Mouse (Mus musculus) intestine, embryonic 14.5 days (tissue): ENCODE measurements at regions not wholly inside any gene's neighbourhood (a gene's known extent, or its start where the extent isn't known, plus 50 kb on each side); places are given as distances from the start of the nearest gene placed in this dataset.

ENCODE experiments used
- ATAC-seq: fragments of 200-750 bp; cut with Nextera tagmentation; replicated peaks from 2 replicates; pipeline ENCODE4 v1.8.0; 2017; ENCODE audit warnings: low read depth, moderate number of reproducible peaks, moderate TSS enrichment, moderate library complexity; ENCODE audit not compliant: low FRiP score, low TSS enrichment
- DNase-seq: peaks from one replicate; pipeline ENCODE4 v3.0.0-alpha.2; 2018; ENCODE audit warnings: low spot score
- H3K27ac ChIP-seq: fragments of 300-500 bp; sonication (generic); 2 replicates; pipeline ENCODE4 v1.5.1; 2014; ENCODE audit warnings: low read depth, mild to moderate bottlenecking, control low read depth
- H3K27me3 ChIP-seq: fragments of 300-500 bp; sonication (generic); replicated peaks from 2 replicates; pipeline ENCODE4 v1.6.1; 2014; ENCODE audit warnings: low read length, control low read depth; ENCODE audit not compliant: control insufficient read depth, insufficient read depth
- H3K36me3 ChIP-seq: fragments of 300-500 bp; sonication (generic); 2 replicates; pipeline ENCODE4 v1.6.1; 2014; ENCODE audit warnings: low read length, control low read depth; ENCODE audit not compliant: control insufficient read depth, insufficient read depth
- H3K4me1 ChIP-seq: fragments of 300-500 bp; sonication (generic); replicated peaks from 2 replicates; pipeline ENCODE4 v1.6.1; 2014; ENCODE audit warnings: low read length, control low read depth, mixed read lengths; ENCODE audit not compliant: control insufficient read depth, insufficient read depth
- H3K4me2 ChIP-seq: fragments of 300-500 bp; sonication (generic); 2 replicates; pipeline ENCODE4 v1.6.1; 2014; ENCODE audit warnings: low read length
- H3K4me3 ChIP-seq: fragments of 300-500 bp; sonication (generic); 2 replicates; pipeline ENCODE4 v1.5.1; 2014; ENCODE audit warnings: low read depth, low read length, control low read depth, mixed read lengths
- H3K9ac ChIP-seq: fragments of 300-500 bp; sonication (generic); 2 replicates; pipeline ENCODE4 v1.6.1; 2014; ENCODE audit warnings: mild to moderate bottlenecking, low read length
- H3K9me3 ChIP-seq: fragments of 300-500 bp; sonication (generic); 2 replicates; pipeline ENCODE4 v1.6.1; 2016; ENCODE audit warnings: low read length, control low read depth; ENCODE audit not compliant: control insufficient read depth
- WGBS: fragments of 180-500 bp; shearing (Covaris S2); extraction: QIAGEN DNeasy Blood & Tissue Kit; methylation state at CpG from one replicate; pipeline ENCODE4 v1.1.7; 2014; 5-methylcytosine and 5-hydroxymethylcytosine counted together

DNA sequence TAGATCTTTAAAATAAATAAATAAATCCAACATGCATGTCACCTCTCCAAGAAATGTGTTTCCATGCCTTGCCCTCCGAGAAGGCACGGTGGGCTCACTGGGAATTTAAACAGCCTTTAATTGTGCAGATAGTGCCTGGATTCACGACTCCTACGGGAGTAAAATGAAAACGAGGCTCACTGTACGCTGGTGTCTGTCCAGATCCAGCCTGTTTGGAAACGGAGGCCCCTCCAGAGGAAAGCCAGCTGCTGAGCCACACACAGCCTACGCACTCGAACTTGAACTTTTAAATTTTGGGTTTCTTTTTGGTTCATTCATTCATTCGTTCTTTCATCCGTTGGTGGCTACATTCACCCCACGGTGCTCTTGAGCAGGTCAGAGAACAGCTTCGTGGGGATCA is 175.1 kb upstream of the Dyrk2 start:
- no peak overlapping the region for H3K4me3 ChIP-seq
- ATAC-seq (no peak), DNase-seq (no peak)
- no peak overlapping the region for H3K27ac ChIP-seq
- H3K9me3 ChIP-seq = no peaks in the 10 kb centered on the region
- no peaks in the 10 kb centered on the region for H3K27me3 ChIP-seq
- 54% methylated on average over 13 of the region's 13 CpGs for WGBS
- no peaks in the 10 kb centered on the region for H3K36me3 ChIP-seq
- no peaks in the 10 kb centered on the region for H3K4me1 ChIP-seq
- no peak overlapping the region for H3K9ac ChIP-seq
- H3K4me2 ChIP-seq = no peak overlapping the region

DNA sequence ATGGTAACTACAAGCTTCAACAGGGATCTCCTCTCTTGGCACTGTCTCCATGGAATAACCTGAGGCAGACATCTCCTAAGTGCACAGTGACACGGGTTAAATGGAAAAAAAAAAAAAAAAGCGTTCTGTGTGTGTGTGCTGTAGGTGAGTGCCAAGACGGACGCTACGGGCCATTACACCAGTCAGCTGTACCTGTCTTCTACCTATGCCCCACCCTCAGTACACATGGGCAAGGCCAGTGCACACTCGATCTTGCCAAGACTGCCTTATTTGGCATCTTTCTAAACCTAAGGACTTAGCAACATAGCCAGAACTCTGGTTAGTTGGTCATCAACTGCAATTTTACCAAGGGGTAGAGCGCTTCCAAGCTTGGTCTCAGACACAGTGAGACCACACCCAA is 173.1 kb upstream of the Dyrk2 start:
- ATAC-seq (no peak), DNase-seq (no peak)
- H3K9ac ChIP-seq = no peak overlapping the region
- 95% methylated on average over 7 of the region's 7 CpGs for WGBS
- no peaks in the 10 kb centered on the region for H3K36me3 ChIP-seq
- H3K9me3 ChIP-seq = no peaks in the 10 kb centered on the region
- no peaks in the 10 kb centered on the region for H3K4me1 ChIP-seq
- no peak overlapping the region for H3K4me3 ChIP-seq
- no peak overlapping the region for H3K4me2 ChIP-seq
- no peak overlapping the region for H3K27ac ChIP-seq
- H3K27me3 ChIP-seq = no peaks in the 10 kb centered on the region

DNA sequence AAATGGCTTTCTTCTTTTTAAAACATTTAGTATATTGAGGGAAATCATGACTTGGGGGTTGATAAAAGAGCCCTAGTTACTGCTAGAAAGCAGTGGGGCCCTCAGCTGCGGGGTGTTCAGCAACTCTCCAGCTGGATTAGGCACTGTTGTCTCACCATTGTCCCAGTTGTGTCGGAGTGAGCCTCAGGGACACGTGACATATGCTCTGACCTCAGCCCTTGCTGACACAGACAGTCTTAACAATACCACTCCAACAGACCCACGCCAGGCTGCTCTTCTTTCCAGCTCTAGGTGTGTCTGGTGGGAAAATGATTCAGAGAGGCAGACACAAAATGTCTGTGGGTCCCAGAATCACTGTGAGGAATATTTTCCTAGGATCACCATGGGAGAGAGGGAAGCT is 170.2 kb upstream of the Dyrk2 start:
- Histone ChIP-seq H3K36me3 (no peaks in the 10 kb centered on the region), H3K9ac (no peak overlapping the region), H3K4me2 (no peak overlapping the region), H3K4me1 (no peaks in the 10 kb centered on the region), H3K9me3 (no peaks in the 10 kb centered on the region), H3K27me3 (no peaks in the 10 kb centered on the region), H3K27ac (no peak overlapping the region), H3K4me3 (no peak overlapping the region)
- WGBS = 56% methylated on average over 4 of the region's 4 CpGs
- DNase-seq (no peak), ATAC-seq (no peak)

DNA sequence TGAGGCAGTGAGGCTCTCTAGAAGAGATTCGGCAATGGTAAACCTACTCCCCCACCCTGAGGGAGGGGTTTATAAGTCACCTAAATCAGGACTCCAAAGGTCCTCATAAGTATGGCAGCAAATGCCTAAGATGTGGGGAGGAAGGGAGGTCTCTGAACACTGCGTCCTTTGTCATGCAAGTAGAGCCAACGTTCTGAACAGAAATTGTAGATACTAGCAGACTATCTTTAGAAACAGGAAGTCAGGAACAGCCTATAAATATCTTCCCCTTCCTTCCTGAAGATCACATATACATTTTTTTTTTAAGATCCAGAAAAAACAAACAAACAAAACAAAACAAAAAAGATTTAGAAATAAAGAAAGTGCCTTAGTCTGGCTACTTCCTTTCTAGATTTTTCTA is 169.7 kb upstream of the Dyrk2 start:
- ATAC-seq (no peak), DNase-seq (no peak)
- H3K4me3 ChIP-seq = no peak overlapping the region
- H3K4me1 ChIP-seq = no peaks in the 10 kb centered on the region
- 41% methylated on average over 3 of the region's 3 CpGs for WGBS
- H3K9ac ChIP-seq = no peak overlapping the region
- no peaks in the 10 kb centered on the region for H3K27me3 ChIP-seq
- no peak overlapping the region for H3K27ac ChIP-seq
- no peaks in the 10 kb centered on the region for H3K9me3 ChIP-seq
- no peak overlapping the region for H3K4me2 ChIP-seq
- H3K36me3 ChIP-seq = no peaks in the 10 kb centered on the region

DNA sequence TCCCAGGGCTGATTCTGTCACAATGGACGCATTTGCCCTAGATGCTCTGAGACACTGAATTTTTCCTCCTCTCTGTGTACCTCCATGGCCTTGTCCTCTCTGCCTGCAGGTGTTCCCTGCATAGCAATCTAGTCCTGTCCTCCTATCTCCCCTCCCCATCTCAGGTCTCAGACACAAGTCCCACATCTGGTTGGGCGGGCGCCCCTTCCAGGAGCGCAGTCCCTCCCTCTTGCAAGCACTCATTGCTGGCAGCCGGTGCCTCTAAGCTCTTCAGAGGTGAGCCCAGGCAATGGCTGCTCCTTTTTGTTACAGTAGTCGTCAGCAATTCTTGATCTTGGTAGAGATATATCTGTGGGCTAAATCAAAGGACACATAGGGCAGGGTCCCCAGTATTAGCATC is 169.0 kb upstream of the Dyrk2 start:
- no peak for DNase-seq
- H3K4me3 ChIP-seq = no peak overlapping the region
- H3K27ac ChIP-seq = no peak overlapping the region
- no peak for ATAC-seq
- no peak overlapping the region for H3K9ac ChIP-seq
- H3K27me3 ChIP-seq = no peaks in the 10 kb centered on the region
- H3K9me3 ChIP-seq = no peaks in the 10 kb centered on the region
- 82% methylated on average over 6 of the region's 6 CpGs for WGBS
- no peak overlapping the region for H3K4me2 ChIP-seq
- H3K36me3 ChIP-seq = no peaks in the 10 kb centered on the region
- no peaks in the 10 kb centered on the region for H3K4me1 ChIP-seq

DNA sequence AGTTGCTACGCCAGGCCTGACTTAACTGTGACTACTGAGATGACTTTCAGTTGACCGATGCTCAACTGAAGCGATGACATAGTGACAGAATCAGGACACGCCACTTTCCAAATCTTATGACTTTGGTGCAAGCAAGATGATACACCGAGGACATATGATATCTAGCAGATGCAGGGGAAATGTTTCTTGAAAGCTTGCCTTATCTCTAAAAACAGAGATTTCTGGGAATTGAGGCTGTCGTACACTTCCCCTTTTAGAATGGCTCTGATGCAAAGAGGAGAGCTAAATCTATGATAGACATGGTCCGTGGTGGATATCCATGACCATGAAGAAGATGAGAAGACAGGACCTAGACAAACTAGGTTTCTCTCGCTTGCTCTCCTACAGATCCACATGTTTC is 167.8 kb upstream of the Dyrk2 start:
- no peaks in the 10 kb centered on the region for H3K9me3 ChIP-seq
- H3K9ac ChIP-seq = no peak overlapping the region
- H3K27ac ChIP-seq = no peak overlapping the region
- 91% methylated on average over 8 of the region's 8 CpGs for WGBS
- no peaks in the 10 kb centered on the region for H3K36me3 ChIP-seq
- no peak overlapping the region for H3K4me3 ChIP-seq
- DNase-seq (no peak), ATAC-seq (no peak)
- H3K27me3 ChIP-seq = no peaks in the 10 kb centered on the region
- no peak overlapping the region for H3K4me2 ChIP-seq
- no peaks in the 10 kb centered on the region for H3K4me1 ChIP-seq

DNA sequence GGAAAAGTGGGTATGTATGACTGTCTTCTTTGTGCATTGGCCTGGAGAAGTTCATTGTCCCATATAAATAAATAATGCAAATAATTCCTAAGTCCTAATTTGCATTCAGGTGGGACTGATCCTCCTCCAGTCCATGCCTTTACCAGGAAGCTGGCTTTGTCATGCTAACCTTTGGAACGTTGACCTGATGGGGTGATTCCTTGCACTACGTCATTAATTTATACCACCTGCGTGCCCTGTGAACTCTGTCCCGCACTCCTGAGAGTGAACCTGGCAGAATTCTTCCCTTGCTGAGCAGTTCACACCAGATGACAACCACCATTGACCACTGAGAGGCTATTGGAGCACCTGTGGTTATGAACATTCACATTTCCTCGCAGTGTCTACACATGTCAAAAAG is 165.9 kb upstream of the Dyrk2 start:
- no peaks in the 10 kb centered on the region for H3K9me3 ChIP-seq
- WGBS = 89% methylated on average over 5 of the region's 5 CpGs
- no peaks in the 10 kb centered on the region for H3K27me3 ChIP-seq
- H3K9ac ChIP-seq = no peak overlapping the region
- no peaks in the 10 kb centered on the region for H3K36me3 ChIP-seq
- ATAC-seq = no peak
- no peaks in the 10 kb centered on the region for H3K4me1 ChIP-seq
- no peak overlapping the region for H3K27ac ChIP-seq
- no peak for DNase-seq
- H3K4me2 ChIP-seq = no peak overlapping the region
- H3K4me3 ChIP-seq = no peak overlapping the region

DNA sequence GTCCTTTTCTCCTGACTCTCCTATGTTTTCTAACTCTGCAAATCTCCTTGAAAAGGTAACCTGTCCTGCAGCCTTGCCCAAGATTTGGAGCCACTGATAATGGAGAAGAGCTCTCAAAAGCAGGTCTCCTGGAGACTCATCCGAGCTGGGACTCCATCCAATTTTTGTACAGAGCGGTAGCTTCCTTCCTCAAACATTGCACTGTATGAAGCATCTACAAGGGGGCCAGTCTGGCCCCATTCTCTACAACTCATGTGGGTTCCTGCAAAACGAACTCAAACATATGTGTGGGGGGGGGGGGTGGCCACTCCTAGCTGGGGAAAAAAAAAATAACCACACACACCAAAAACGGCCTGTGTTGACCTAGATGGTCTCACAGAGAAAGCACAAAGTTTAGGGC is 164.4 kb upstream of the Dyrk2 start:
- ATAC-seq (no peak), DNase-seq (no peak)
- H3K27me3 ChIP-seq = no peaks in the 10 kb centered on the region
- WGBS = 70% methylated on average over 4 of the region's 4 CpGs
- no peaks in the 10 kb centered on the region for H3K36me3 ChIP-seq
- H3K9me3 ChIP-seq = no peaks in the 10 kb centered on the region
- no peak overlapping the region for H3K4me3 ChIP-seq
- H3K4me2 ChIP-seq = no peak overlapping the region
- no peak overlapping the region for H3K27ac ChIP-seq
- no peak overlapping the region for H3K9ac ChIP-seq
- no peaks in the 10 kb centered on the region for H3K4me1 ChIP-seq

DNA sequence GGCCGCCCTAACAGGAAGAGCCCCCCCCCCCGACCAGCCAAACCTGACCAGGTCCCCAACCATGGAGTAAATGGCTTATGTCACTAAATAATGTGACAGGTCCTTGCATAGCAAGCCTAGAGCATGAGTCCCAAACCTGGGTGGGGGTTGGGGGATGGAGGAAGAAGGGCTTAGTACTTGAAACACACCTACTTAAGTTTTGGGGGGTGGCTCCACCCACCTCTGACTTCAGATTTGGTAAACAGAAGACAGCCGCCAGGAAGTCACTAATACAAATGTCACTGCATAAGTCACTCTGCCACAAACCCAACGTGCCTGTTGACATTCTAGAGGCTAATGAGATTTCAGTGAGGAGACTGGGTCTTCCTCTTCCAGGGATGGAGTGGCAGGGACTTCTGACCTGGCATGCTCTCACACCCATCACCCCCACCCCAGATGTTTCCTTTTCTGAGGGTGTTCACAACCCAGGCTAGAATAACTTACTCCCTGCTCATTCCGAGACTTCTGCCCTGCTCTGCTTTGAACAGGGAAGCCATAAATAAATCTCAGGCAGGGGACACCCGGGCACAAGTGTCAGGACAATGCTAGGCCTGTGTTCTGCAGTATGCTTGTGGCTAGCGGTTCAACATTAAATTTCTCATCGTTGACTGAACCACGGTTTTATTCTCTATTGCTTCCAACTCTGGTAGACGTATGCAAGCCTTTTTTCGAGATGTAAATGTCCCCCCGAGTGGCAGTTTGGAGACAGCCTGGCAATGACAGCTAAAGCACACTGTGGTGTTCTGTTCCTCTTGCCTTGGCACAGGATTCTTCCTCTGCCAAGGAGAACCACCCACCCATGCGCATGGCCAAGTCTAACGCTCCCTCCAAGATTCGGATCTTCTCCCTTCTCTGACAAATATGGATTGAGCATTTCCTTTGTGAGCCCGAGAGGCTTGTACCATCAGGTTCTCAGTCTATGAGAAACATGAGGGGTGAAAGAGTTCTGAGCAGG is 161.6 kb upstream of the Dyrk2 start:
- ATAC-seq (no peak), DNase-seq (no peak)
- H3K9me3 ChIP-seq = no peaks in the 10 kb centered on the region
- 65% methylated on average over 16 of the region's 16 CpGs for WGBS
- H3K36me3 ChIP-seq = no peaks in the 10 kb centered on the region
- H3K4me3 ChIP-seq = no peak overlapping the region
- H3K27ac ChIP-seq = no peak overlapping the region
- no peaks in the 10 kb centered on the region for H3K27me3 ChIP-seq
- no peak overlapping the region for H3K9ac ChIP-seq
- H3K4me2 ChIP-seq = no peak overlapping the region
- H3K4me1 ChIP-seq = peaks cover 4% of the 10 kb centered on the region; the same call in 1 of the 2 replicates
